Mouse (Mus musculus): ENCODE measurements around the gene Crip1. TPM values are rescaled to one million over a fixed set of nuclear protein-coding genes. Genes with fewer than 3 reads are reported as not detected.

Gene Crip1
- 111 and 139 TPM in 2 replicates for total RNA-seq (2015; ENCODE audit: low replicate concordance)
- 75.3 and 179 TPM in 2 replicates for total RNA-seq (2017; ENCODE audit: low replicate concordance)

DNA sequence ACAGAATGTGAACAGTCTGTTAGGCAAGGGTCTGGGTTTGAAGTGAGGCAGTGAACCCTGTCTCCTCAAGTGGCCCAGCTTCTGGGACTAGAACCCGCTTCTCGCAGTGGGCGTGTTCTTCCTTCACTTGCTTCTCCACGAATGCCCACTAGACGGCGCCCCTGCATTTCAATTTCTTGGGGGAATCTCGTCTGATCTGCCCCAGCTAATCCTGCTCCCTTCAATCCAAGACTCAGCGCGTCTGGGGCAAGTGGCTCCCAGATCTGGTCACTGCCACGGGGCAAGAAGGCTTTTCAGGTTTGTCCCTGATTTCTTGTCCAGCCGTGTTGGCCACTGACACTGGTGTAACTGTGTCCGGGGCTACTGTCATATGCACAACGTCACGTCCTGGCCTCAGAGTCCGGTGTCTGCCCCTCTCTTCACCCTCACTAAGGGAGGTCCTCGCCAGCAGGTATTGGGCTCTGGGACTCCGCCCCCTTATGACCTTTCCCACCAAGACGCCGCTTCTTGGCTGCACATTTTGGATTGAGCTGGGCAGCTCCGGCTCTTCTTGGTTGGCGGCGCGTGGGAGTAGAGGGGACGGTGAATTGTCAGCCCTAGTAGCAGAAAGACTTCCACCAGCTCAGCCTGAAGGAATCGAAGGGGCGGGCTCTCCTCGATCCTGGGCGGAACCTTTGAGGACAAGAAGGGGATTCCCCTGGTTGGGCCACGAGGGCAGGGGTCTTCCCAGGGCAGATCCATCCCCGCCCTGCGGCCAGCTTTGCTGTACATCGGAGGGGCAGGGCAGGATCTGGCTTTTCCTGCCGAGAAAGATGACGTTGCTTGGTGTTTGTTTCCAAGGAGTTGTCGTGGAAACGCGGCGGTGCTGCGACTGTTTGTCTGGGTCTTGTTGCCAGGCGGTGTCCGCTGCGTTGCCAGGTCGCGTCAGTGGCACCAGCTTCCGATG lies at the start of gene Crip1:
Gene Crip1, plus strand, starts transcription at position 205 of the 946 bp plus-strand sequence.
- peak; percentile 60 for ATAC-seq (replicated peaks; ENCODE audit: low FRiP score, poor library complexity, severe bottlenecking)

DNA sequence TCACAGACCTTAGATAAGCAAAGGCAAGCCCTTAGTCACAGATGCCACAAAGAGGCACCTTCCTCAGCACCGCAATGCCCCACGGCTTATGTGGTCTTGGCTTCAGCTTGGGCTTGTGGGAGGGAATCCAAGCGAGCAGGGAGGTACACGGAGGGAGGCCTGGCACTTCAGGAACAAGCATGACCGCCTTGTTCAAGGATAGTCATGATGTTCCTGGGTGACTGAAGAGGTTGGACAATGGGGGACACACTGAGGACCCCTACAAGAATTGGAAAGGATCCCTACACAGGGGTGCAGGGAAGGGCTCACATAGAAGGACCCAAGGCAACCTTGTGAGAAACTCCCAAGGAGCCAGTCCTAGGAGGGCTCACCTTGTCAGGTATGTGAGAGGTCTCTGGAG lies 49.1 kb upstream of the Crip1 start:
- ATAC-seq (replicated peaks; ENCODE audit: low FRiP score, poor library complexity, severe bottlenecking), result no peak

DNA sequence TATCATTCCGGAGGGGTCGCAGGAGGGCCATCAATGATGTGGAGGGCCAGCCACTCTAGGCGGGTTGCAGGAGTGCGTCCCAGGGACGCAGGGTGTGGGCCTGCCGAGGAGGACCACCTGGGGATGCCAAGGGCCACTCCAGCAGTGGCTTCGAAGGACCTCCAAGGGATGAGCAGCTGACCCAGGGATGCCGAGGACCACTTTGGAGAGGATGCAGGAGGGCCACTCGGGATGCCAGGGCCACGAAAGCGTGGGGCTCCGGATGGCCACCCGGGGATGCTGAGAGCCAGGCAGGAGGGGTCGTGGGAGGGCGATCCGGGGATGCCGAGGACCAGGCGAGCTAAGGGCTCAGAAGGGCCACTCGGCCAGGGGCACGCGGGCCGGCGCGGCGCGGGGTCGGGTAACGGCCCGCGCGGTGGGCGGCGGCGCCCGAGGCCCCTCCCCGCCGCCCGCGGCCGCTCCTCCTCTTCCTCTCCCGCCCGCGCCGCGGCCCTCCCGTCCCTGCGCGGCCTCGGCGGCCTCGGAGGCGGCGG lies 48.3 kb upstream of the Crip1 start, which contains the start of gene Mta1:
Gene Mta1, plus strand, starts transcription at position 530 of the 533 bp plus-strand sequence.
- no peak for ATAC-seq (replicated peaks; ENCODE audit: low FRiP score, poor library complexity, severe bottlenecking)

DNA sequence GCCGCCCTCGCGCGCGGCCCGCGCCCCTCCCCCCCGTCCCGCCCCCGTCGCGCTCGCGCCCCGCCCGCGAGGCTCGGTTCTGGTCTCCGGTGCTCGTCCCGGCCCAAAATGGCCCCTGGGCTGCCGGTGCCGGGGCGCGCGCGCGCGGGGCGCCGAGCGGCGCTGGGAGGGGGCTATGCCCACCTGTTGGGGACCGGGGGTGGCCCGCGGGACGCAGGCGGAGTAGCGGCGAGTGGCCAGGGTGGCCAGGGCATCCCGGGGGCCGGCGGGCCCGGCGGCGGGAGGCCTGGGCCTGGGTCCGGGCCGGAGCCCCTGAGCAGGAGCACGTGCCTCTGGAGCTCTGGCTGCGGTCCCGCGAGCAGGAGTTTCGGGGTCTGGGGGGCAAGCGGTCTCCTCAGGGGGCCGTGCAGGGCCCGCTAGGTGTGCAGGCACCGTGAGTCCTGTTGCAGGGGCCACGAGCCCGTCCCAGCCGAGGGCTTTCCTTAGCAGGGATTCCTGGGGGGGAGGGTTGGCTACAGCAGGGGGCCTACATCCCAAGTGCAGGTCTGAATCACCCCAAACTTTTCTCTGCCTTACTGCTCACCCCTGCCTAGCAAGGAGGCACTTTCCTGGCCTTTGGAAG lies 47.5 kb upstream of the Crip1 start:
- no peak for ATAC-seq (replicated peaks; ENCODE audit: low FRiP score, poor library complexity, severe bottlenecking)

DNA sequence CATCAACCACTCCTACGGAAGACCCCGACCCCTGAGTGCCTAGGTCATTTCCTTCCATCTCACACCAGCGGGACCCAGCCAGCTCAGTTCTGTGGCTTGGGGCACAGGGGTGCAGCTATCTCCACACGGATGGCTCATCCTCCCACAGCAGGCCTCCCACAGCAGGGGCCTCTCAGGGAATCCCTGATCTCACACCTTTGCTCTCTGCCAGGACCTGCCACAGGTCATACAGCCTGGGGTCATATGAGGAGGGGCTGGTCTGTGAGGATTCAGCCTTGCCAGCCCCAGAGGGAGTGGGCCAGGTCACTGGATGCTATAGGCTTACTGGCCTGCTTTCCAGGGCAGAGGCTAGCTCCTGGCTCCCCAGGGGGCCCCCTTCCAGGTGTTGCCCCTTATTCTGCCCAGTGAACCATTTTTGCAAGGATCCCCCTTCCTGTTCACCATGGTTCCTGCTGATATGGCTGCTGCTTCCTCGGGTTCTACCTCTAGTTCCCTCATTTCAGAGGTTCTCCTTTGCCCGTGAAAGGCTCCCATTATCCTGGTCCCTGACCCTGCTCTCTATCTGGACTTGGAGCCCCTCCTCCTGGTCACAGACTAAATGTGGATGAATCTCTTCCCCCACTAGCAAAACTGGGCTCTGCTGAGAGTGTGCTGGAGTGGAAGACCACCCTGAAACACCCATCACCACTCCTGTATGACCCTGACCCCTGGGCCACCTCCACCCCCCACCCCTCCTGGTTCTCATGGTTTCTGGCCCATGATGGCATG lies 46.5 kb upstream of the Crip1 start:
- no peak for ATAC-seq (replicated peaks; ENCODE audit: low FRiP score, poor library complexity, severe bottlenecking)

DNA sequence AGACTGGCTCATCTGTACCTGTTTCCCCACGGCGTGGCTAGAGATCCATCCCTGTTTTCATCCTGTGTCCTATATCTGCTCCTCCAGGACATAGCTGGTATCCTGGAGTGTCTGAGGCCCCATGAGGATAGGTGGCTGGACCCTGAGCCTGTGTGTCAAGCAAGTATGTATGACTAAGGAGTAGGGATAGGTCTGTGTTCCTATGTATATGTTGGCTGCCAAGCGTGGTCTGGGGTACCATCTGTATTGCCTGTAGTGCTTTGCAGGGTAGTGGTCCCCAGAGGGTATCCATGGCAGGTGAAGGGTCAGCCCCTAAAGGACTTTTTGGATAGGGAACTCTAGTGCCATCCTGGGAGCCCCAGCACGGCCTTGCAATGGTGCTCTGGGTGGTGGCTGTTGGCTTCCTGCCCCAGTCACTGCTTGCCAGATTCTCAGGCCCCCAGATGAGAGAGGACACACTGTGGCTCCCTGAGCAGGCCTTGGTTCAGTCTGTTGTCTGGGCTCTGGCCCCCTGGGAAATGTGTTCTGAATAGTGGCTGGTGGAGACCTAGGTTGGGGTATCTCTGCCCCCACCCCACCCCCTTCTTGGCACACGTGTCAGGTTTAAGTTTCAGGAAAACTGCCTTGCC lies 45.6 kb upstream of the Crip1 start:
- ATAC-seq (replicated peaks; ENCODE audit: low FRiP score, poor library complexity, severe bottlenecking), result no peak

DNA sequence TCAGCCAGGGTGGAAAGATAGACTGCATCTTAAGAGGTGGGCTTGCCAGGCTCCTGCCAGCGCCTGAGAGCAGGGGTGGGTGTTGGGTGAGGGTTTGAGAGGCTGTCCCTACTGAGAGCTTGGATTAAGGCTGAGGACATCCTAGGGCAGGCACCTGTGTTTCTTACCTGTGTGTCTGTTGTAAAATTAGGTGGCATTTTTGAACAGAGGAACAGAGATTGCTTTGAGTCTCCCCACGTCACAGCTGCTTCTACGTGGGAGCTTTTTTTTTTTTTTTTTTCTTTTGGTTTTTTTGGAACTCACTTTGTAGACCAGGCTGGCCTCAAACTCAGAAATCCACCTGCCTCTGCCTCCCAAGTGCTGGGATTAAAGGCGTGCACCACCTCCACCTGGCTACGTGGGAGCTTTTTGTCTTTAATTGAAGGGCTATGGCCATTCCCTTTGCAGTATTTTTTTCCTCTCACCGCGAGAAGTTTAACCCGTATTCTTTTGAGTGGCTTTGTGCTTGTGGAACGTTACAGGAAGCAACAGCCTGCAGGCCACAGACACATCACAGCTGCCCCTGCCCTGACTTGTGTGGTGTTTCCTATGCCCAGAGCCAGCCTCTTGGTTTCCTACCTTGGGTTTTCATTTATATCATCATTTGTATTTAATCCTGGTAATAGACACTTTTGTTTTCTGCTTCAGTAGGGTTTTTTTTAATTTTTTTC lies 44.7 kb upstream of the Crip1 start:
- no peak for ATAC-seq (replicated peaks; ENCODE audit: low FRiP score, poor library complexity, severe bottlenecking)

DNA sequence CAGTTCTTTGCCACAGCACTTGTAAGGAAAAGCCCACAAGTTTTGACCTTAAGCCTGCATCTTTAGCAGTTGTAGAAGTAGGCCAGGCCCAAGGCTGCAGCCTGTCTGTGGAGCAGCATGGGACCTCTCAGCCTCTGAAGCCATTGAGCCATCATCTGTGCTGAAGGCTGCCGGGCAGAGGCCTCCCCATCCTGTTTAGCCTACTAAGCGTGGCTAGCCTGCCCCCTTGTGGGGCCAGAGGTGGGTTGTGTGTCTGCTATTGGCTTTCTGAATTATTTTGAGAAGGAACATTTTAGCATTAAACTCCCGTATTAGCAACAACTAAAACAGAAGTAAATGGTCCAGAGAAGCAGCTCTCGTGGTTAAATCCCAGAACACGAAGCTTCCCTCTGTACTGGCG lies 43.7 kb upstream of the Crip1 start:
- 0 out of 2 replicates have a peak, but pooled peaks have one; percentile 44 for ATAC-seq (replicated peaks; ENCODE audit: low FRiP score, poor library complexity, severe bottlenecking)

DNA sequence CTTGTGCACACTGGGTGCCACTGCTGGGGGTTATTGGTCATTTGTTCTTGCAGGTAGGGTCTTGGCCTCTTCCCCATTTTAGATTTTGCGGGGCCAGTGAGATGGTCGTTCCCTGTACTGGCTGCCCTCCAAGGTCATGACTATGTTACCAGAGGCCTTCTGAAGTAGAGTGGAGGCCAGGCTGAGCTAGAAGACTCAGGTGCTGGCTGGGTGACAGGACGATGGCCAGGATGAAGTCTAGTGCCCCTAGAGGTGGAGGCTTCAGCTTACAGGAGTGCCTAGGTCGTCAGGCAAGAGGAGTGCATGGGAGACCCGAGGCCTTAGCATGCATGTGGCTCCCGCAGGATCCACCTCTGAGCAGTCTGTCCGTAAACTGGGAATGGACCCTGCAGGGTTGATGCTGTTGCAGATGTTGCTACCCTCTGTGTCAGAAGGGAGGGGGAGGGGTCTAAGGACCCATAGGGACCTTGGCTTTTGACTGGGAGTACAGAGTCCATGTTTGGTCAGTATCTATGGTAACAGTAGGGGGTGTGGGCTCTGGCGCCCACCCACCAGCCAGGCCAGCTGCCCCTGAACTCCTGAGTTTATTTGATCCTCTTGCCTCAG lies 42.2 kb upstream of the Crip1 start:
- ATAC-seq (replicated peaks; ENCODE audit: low FRiP score, poor library complexity, severe bottlenecking), result peak; percentile 34; the same call in 1 of the 2 replicates

DNA sequence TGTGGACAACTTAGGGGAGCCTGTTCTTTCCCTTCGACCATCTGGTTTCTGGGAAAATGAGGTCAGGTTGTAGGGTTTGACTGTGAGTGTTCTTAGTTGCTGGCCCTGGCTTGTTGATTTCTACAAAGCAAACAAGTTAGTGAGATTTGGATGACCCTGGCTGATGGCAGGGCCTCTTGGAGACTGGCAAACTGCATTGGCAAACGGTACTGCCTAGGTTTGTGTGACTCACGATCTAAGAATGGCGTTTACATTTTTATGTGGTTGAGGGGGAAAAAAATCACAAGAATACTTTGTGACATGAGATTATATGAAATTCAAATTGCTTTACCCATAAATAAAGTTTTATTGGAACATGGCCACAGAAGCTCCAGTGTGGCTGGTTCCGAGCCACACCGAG lies 39.7 kb upstream of the Crip1 start:
- no peak for ATAC-seq (replicated peaks; ENCODE audit: low FRiP score, poor library complexity, severe bottlenecking)

DNA sequence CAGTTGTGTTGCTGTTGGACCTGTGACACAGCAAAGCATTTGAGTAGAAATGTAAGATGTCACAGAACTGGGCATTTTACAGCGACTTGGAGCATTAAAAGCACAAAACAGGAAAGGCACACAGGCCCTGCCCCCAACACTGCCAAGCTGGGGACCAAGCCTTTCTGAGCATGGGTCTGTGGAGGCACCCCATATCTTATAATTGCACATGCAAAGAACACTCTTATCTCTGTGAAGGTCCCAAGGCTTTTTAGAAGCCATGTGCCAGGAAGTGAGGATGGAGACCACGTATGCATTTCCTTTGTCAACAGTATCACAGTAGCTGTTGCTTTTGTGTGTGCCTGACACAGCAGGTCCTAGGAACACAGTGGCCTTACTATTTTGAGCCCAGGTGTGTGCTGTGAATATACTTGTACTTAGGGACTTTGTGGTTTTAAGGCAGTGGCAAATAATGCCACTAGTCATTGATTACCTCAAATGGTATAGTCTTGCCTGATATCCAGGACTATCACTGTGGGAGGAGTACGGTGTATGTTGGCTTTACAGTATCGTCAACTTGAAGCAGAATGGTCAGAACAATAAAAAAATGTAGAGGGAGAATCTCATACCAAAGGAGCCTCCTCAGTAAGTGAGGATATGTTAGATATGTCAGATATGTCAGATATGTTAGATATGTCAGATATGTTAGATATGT lies 38.5 kb upstream of the Crip1 start:
- peak; percentile 81 for ATAC-seq (replicated peaks; ENCODE audit: low FRiP score, poor library complexity, severe bottlenecking)

DNA sequence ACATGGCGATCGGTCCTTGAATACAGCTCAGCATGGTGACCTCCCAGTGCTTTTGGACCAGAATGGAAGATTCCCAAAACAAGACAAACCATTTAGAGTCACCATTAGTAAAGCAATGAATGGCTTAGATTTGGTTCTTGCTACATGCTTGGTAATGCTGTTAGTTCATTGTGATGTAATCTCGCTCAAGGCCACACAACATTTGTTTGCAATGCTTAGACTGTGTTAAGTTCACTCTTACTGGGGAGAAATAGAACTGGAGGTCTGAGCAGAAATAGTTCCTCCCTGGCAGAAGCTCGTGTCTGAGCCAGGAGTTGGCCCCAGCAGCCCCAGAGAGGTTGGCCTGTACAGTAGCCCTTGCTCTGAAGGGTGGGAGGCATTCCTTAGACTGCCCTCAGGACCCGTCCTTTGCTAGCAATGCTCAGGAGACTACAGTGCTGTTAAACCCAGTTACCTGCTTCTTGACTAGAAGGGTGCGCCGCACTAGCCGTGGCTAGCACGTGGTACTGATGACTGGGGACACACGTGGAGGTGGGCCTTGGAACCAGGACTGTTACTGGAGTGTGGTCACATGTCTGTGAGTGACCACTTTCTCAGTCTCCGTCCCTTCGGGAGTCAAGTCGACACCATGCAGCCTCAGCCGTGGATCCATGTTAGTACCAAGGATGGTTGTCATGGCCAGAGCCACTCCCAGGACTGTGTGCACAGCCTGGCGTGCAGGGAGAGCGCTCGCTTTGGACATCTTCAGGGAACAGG lies 37.4 kb upstream of the Crip1 start:
- no peak for ATAC-seq (replicated peaks; ENCODE audit: low FRiP score, poor library complexity, severe bottlenecking)

DNA sequence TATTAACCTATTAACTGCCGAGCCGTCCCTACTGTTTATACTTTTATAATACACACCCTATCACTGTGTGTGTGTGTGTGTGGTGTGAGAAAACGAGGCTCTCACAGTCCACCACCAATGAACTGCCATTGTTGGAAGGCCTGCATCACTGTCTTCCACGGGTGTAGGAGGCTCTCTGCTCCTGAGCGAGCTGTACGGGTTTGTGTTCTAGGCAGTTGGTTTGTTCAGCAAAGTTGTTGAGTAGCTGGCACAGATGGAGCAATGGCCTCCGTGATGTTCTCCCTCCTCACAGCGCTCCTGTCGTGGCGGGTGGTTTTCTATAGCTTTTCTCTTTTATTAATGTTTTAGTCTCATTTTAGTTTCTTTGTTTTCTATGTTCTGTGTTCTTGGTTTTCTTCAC lies 36.3 kb upstream of the Crip1 start:
- no peak for ATAC-seq (replicated peaks; ENCODE audit: low FRiP score, poor library complexity, severe bottlenecking)

DNA sequence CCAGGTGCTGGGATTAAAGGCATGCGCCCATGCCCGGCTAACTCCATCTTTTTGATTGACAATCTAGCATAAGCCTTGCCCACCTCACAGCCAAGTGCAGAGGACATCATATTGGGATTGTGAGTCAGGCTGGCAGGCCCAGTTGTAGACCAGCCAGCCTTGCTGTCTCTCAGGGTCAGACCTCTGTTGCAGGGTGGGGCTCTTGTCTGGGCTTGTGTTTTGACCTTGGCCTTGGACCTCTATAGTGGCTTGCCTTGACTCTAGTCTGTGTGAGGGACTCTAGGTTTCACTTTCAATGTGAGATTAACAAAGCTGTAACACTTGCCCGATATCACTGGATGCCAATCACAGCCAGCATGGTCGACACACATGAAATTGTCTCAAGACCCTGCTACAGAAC lies 32.0 kb upstream of the Crip1 start:
- ATAC-seq (replicated peaks; ENCODE audit: low FRiP score, poor library complexity, severe bottlenecking), result no peak

DNA sequence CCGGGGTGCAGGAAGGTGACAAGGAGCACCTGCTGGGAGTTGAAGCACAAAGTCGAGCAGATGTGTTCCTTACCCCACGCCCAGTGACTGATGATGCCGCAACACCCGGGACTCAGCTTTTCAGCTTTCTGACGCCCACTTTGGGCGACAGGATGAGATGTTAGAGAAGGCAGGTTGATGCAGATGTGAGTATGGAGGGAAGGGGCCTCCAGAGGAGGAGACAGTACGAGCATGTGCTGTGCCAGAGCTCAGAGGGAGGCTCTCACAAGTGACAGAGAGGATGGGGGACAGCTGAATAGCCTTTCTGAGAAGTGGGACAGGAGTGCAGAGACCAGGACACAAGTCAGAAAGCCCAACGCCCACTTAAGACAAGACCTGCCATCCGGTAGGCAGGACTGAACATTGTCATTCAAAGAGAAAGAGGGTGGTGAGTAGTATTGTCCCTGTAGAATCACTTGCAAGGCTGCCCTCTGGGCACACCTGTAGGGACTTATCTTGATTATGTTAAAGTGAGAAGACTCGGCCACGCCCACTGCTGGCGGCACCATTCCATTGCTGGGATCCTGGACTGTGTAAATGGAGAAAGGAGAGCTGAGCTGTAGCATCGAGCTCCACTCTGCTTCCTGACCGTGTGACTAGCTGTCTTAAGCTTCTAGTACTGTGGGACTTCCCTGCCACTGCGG lies 31.1 kb upstream of the Crip1 start:
- no peak for ATAC-seq (replicated peaks; ENCODE audit: low FRiP score, poor library complexity, severe bottlenecking)

DNA sequence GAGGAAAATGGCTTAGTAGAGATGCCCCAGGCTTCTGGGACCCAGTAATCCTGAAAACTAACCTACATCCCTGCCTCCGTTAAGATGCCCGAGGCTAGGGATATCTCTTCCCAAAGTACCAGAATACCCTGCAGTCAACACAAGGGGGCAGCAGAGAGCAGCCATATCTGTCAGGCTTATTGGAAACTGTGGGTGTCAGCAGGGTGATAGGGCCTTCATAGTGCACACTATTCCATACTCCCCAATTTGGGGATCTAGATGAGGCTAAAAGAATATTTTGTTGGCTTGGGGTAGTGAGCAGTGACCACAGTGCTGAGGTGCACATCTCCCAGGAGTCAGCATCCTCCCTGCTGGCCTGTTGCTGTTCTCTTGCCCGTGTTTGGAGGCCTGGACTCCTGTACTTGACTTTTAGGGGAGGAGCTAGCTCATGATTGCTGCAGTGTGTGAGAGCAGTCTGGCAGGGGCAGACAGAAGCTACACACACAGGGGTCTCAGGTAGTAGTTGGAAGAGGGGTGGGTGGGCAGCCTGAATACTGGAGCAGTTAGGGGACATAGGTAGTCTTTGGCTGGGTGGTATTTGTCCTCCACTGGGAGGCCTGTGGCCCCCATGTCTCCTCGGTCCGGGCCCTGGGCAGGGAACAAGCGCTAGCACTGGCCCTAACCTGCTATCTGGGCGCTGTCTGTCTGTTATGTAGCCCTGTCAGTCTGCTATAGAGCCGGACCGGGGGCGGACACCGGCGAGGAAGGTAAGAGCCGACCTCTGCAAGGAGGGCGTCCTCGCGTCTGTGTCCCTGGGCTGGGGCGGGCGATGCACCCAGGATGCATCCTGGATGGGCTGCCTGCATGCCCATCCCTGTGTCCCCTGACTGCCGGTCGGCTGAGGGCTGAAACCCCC lies 26.4 kb upstream of the Crip1 start:
- ATAC-seq (replicated peaks; ENCODE audit: low FRiP score, poor library complexity, severe bottlenecking), result peak; percentile 75

All from erythroblast, adult 5-6 weeks (primary cell).